Mouse (Mus musculus): ENCODE measurements around the gene Rnf115. TPM values are rescaled to one million over a fixed set of nuclear protein-coding genes. Genes with fewer than 3 reads are reported as not detected.
"Not testable (repeated sequence)": the region's sequence is repeated elsewhere in the genome, so short reads cannot be mapped to it uniquely, and the experiment has no call there.

Rnf115 gene
- total RNA-seq, 1 experiment from 2014 or later, result 100 TPM

GRCm38 (mm10) chr3:96740279-96740678 lies 12.8 kb downstream of the Rnf115 start:
- ATAC-seq (replicated peaks in 1 of 2; ENCODE audit: insufficient read depth in 1 of 2, low FRiP score in 2 of 2, low TSS enrichment in 1 of 2, low read depth in 1 of 2, poor library complexity in 2 of 2, severe bottlenecking in 2 of 2), result not testable (repeated sequence)

- no peak for ATAC-seq (replicated peaks in 1 of 2; ENCODE audit: insufficient read depth in 1 of 2, low FRiP score in 2 of 2, low TSS enrichment in 1 of 2, low read depth in 1 of 2, poor library complexity in 2 of 2, severe bottlenecking in 2 of 2)
Observed at GRCm38 (mm10) chr3:96744348-96744747, 16.9 kb downstream of the Rnf115 start.

GRCm38 (mm10) chr3:96746829-96747228 lies 19.4 kb downstream of the Rnf115 start:
- ATAC-seq (replicated peaks in 1 of 2; ENCODE audit: insufficient read depth in 1 of 2, low FRiP score in 2 of 2, low TSS enrichment in 1 of 2, low read depth in 1 of 2, poor library complexity in 2 of 2, severe bottlenecking in 2 of 2), result 0 out of 4 replicates have a peak, but pooled peaks of 1 of the 2 experiments have one; percentile 32

- no peak for ATAC-seq (replicated peaks in 1 of 2; ENCODE audit: insufficient read depth in 1 of 2, low FRiP score in 2 of 2, low TSS enrichment in 1 of 2, low read depth in 1 of 2, poor library complexity in 2 of 2, severe bottlenecking in 2 of 2)
Observed at GRCm38 (mm10) chr3:96755935-96756334, 28.5 kb downstream of the Rnf115 start.

- no peak for ATAC-seq (replicated peaks in 1 of 2; ENCODE audit: insufficient read depth in 1 of 2, low FRiP score in 2 of 2, low TSS enrichment in 1 of 2, low read depth in 1 of 2, poor library complexity in 2 of 2, severe bottlenecking in 2 of 2)
Observed at GRCm38 (mm10) chr3:96757691-96758090, 30.2 kb downstream of the Rnf115 start.

GRCm38 (mm10) chr3:96759695-96760094 lies 32.2 kb downstream of the Rnf115 start:
- peak; percentile 49 to 64; a peak in 2 of 4 replicates for ATAC-seq (replicated peaks in 1 of 2; ENCODE audit: insufficient read depth in 1 of 2, low FRiP score in 2 of 2, low TSS enrichment in 1 of 2, low read depth in 1 of 2, poor library complexity in 2 of 2, severe bottlenecking in 2 of 2)

GRCm38 (mm10) chr3:96764528-96764927 lies 37.1 kb downstream of the Rnf115 start:
- peak in 1 of 2 experiments; percentile 48; a peak in 1 of 4 replicates for ATAC-seq (replicated peaks in 1 of 2; ENCODE audit: insufficient read depth in 1 of 2, low FRiP score in 2 of 2, low TSS enrichment in 1 of 2, low read depth in 1 of 2, poor library complexity in 2 of 2, severe bottlenecking in 2 of 2)

GRCm38 (mm10) chr3:96769971-96770370 lies 42.5 kb downstream of the Rnf115 start:
- peak; percentile 17 to 39; a peak in 1 of 4 replicates for ATAC-seq (replicated peaks in 1 of 2; ENCODE audit: insufficient read depth in 1 of 2, low FRiP score in 2 of 2, low TSS enrichment in 1 of 2, low read depth in 1 of 2, poor library complexity in 2 of 2, severe bottlenecking in 2 of 2)

- no peak for ATAC-seq (replicated peaks in 1 of 2; ENCODE audit: insufficient read depth in 1 of 2, low FRiP score in 2 of 2, low TSS enrichment in 1 of 2, low read depth in 1 of 2, poor library complexity in 2 of 2, severe bottlenecking in 2 of 2)
Observed at GRCm38 (mm10) chr3:96772949-96773348, 45.5 kb downstream of the Rnf115 start.

- ATAC-seq (replicated peaks in 1 of 2; ENCODE audit: insufficient read depth in 1 of 2, low FRiP score in 2 of 2, low TSS enrichment in 1 of 2, low read depth in 1 of 2, poor library complexity in 2 of 2, severe bottlenecking in 2 of 2), result no peak
Observed at GRCm38 (mm10) chr3:96777120-96777519, 49.7 kb downstream of the Rnf115 start.

GRCm38 (mm10) chr3:96782236-96782635 lies 54.8 kb downstream of the Rnf115 start:
- ATAC-seq (replicated peaks in 1 of 2; ENCODE audit: insufficient read depth in 1 of 2, low FRiP score in 2 of 2, low TSS enrichment in 1 of 2, low read depth in 1 of 2, poor library complexity in 2 of 2, severe bottlenecking in 2 of 2), result no peak

- ATAC-seq (replicated peaks in 1 of 2; ENCODE audit: insufficient read depth in 1 of 2, low FRiP score in 2 of 2, low TSS enrichment in 1 of 2, low read depth in 1 of 2, poor library complexity in 2 of 2, severe bottlenecking in 2 of 2), result no peak
Observed at GRCm38 (mm10) chr3:96787784-96788183, 60.3 kb downstream of the Rnf115 start.

GRCm38 (mm10) chr3:96788506-96788905 lies 61.0 kb downstream of the Rnf115 start:
- no peak for ATAC-seq (replicated peaks in 1 of 2; ENCODE audit: insufficient read depth in 1 of 2, low FRiP score in 2 of 2, low TSS enrichment in 1 of 2, low read depth in 1 of 2, poor library complexity in 2 of 2, severe bottlenecking in 2 of 2)

- ATAC-seq (replicated peaks in 1 of 2; ENCODE audit: insufficient read depth in 1 of 2, low FRiP score in 2 of 2, low TSS enrichment in 1 of 2, low read depth in 1 of 2, poor library complexity in 2 of 2, severe bottlenecking in 2 of 2), result no peak
Observed at GRCm38 (mm10) chr3:96800254-96800653, 72.8 kb downstream of the Rnf115 start.

GRCm38 (mm10) chr3:96802214-96802613 lies 74.8 kb downstream of the Rnf115 start:
- ATAC-seq (replicated peaks in 1 of 2; ENCODE audit: insufficient read depth in 1 of 2, low FRiP score in 2 of 2, low TSS enrichment in 1 of 2, low read depth in 1 of 2, poor library complexity in 2 of 2, severe bottlenecking in 2 of 2), result no peak

GRCm38 (mm10) chr3:96808136-96808535 lies 80.7 kb downstream of the Rnf115 start:
- no peak for ATAC-seq (replicated peaks in 1 of 2; ENCODE audit: insufficient read depth in 1 of 2, low FRiP score in 2 of 2, low TSS enrichment in 1 of 2, low read depth in 1 of 2, poor library complexity in 2 of 2, severe bottlenecking in 2 of 2)

GRCm38 (mm10) chr3:96808651-96809050 lies 81.2 kb downstream of the Rnf115 start:
- ATAC-seq (replicated peaks in 1 of 2; ENCODE audit: insufficient read depth in 1 of 2, low FRiP score in 2 of 2, low TSS enrichment in 1 of 2, low read depth in 1 of 2, poor library complexity in 2 of 2, severe bottlenecking in 2 of 2), result no peak

- no peak for ATAC-seq (replicated peaks in 1 of 2; ENCODE audit: insufficient read depth in 1 of 2, low FRiP score in 2 of 2, low TSS enrichment in 1 of 2, low read depth in 1 of 2, poor library complexity in 2 of 2, severe bottlenecking in 2 of 2)
Observed at GRCm38 (mm10) chr3:96811232-96811631, 83.8 kb downstream of the Rnf115 start.

GRCm38 (mm10) chr3:96812395-96813091 lies 85.1 kb downstream of the Rnf115 start:
- peak; percentile 80 to 83 for ATAC-seq (replicated peaks in 1 of 2; ENCODE audit: insufficient read depth in 1 of 2, low FRiP score in 2 of 2, low TSS enrichment in 1 of 2, low read depth in 1 of 2, poor library complexity in 2 of 2, severe bottlenecking in 2 of 2)
